Mouse (Mus musculus) bone marrow, adult 2 months (tissue): ENCODE results near the gene Tpbgl.

Source experiments
- CTCF ChIP-seq: fragments of 200-500 bp; IDR thresholded peaks from 2 replicates; pipeline ENCODE4 v1.5.1; 2011; ENCODE audit warnings: low read length, control low read depth; ENCODE audit not compliant: control insufficient read depth, insufficient read depth
- POLR2A ChIP-seq: fragments of 200-500 bp; IDR thresholded peaks from 2 replicates; pipeline ENCODE4 v1.6.1; 2011; ENCODE audit warnings: low read depth, mild to moderate bottlenecking, control low read depth, low read length, borderline replicate concordance; ENCODE audit not compliant: control insufficient read depth

DNA sequence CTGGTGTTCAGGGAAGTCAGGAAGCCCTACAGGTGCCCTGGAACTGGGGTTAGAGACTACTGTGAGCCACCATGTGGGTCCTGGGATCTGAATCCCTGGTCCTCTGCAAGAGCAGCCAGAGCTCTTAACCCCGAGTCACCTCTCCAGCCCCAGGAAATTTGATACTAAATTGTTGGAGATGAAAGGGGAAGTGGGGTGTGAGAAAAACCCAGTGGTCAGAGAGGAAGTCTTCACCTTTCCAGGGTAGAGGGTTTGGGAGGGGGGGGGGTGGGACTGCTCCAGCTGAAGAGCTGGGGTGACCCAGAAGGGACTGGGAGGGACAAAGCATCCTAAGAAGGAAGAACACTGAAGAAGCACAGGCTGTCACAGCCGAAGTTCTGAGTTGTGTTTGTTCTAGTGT is 19.3 kb downstream of the Tpbgl start:
- TF ChIP-seq CTCF (no peak), POLR2A (no peak)
